Mouse (Mus musculus): Measurements from ENCODE around the gene Bmp5. TPM values are rescaled to one million over a fixed set of nuclear protein-coding genes. Genes with fewer than 3 reads are reported as not detected.

Gene Bmp5
- polyA plus RNA-seq, 1 experiment, result 1.4 TPM

- no peak for TF ChIP-seq CTCF (IDR thresholded peaks at IDR 0.05; ENCODE audit: extremely low read depth, insufficient read depth, low read length)
- no peak for TF ChIP-seq POLR2A (IDR thresholded peaks at IDR 0.05; ENCODE audit: extremely low read depth, insufficient read depth, low read length)
- Histone ChIP-seq H3K4me1 (ENCODE audit: control insufficient read depth, insufficient read depth, low read length) (no peaks in the 10 kb centered on the region), H3K27ac (ENCODE audit: insufficient read depth, low read length) (no peak overlapping the region), H3K4me3 (ENCODE audit: insufficient read depth, low read length) (no peak overlapping the region)
Observed at GRCm38 (mm10) chr9:75916027-75916426, 140.9 kb downstream of the Bmp5 start.

GRCm38 (mm10) chr9:75927196-75927880 lies 152.2 kb downstream of the Bmp5 start:
- no peak overlapping the region for H3K4me3 ChIP-seq (ENCODE audit: insufficient read depth, low read length)
- no peaks in the 10 kb centered on the region for H3K4me1 ChIP-seq (ENCODE audit: control insufficient read depth, insufficient read depth, low read length)
- H3K27ac ChIP-seq (ENCODE audit: insufficient read depth, low read length), result no peak overlapping the region
- TF ChIP-seq POLR2A (IDR thresholded peaks at IDR 0.05; ENCODE audit: extremely low read depth, insufficient read depth, low read length) (no peak), CTCF (IDR thresholded peaks at IDR 0.05; ENCODE audit: extremely low read depth, insufficient read depth, low read length) (no peak)

GRCm38 (mm10) chr9:75928068-75928467 lies 152.9 kb downstream of the Bmp5 start:
- Histone ChIP-seq H3K4me3 (ENCODE audit: insufficient read depth, low read length) (no peak overlapping the region), H3K27ac (ENCODE audit: insufficient read depth, low read length) (no peak overlapping the region), H3K4me1 (ENCODE audit: control insufficient read depth, insufficient read depth, low read length) (no peaks in the 10 kb centered on the region)
- TF ChIP-seq POLR2A (IDR thresholded peaks at IDR 0.05; ENCODE audit: extremely low read depth, insufficient read depth, low read length) (no peak), CTCF (IDR thresholded peaks at IDR 0.05; ENCODE audit: extremely low read depth, insufficient read depth, low read length) (no peak)

- H3K4me3 ChIP-seq (ENCODE audit: insufficient read depth, low read length), result no peak overlapping the region
- TF ChIP-seq POLR2A (IDR thresholded peaks at IDR 0.05; ENCODE audit: extremely low read depth, insufficient read depth, low read length) (no peak), CTCF (IDR thresholded peaks at IDR 0.05; ENCODE audit: extremely low read depth, insufficient read depth, low read length) (no peak)
- no peak overlapping the region for H3K27ac ChIP-seq (ENCODE audit: insufficient read depth, low read length)
- no peaks in the 10 kb centered on the region for H3K4me1 ChIP-seq (ENCODE audit: control insufficient read depth, insufficient read depth, low read length)
Observed at GRCm38 (mm10) chr9:75944663-75945062, 169.5 kb downstream of the Bmp5 start.

Other genes starting within 250 kb of the Bmp5 start
- gene Tmod3, start 215.7 kb upstream of the Bmp5 start, polyA plus RNA-seq (2012; rRNA removed), result 53.3 and 59.0 TPM in 2 replicates
- gene Tmod2, start 164.0 kb upstream of the Bmp5 start, polyA plus RNA-seq (2012; rRNA removed), result 108 and 112 TPM in 2 replicates
- 91.3 and 96.5 TPM in 2 replicates for gene Lysmd2, start 149.6 kb upstream of the Bmp5 start, polyA plus RNA-seq (2012; rRNA removed)
- 241 and 253 TPM in 2 replicates for gene Scg3, start 91.3 kb upstream of the Bmp5 start, polyA plus RNA-seq (2012; rRNA removed)
- gene Hmgcll1, start 239.5 kb downstream of the Bmp5 start, polyA plus RNA-seq (2012; rRNA removed), result 13.5 and 14.2 TPM in 2 replicates